7 mouse cellular contexts compared by ENCODE assay signal in the genomic region with DNA sequence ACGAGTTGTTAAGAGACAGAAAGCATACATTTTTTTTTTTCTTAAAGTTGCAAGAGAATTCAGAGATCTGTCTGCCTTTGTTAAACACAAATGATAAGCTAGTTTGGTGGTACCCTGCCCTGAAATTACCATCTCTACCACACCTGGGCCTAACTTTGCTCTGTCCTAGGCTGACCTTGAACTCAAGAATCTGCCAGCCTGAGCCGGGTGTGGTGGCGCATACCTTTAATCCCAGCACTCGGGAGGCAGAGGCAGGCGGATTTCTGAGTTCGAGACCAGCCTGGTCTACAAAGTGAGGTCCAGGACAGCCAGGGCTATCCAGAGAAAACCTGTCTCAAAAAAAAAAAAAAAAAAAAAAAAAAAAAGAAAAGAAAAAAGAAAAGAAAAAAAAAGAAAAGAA. TPM values are rescaled to one million over a fixed set of nuclear protein-coding genes. Genes with fewer than 3 reads are reported as not detected.
DNase-seq lines count a peak whose midpoint lies in the region; TF ChIP-seq lines count a peak whose summit lies in the region.
"Not testable (repeated sequence)": the region's sequence is repeated elsewhere in the genome, so short reads cannot be mapped to it uniquely, and the experiment has no call there.

No protein-coding gene starts in this region.

- not testable (repeated sequence) for H3K27me3 ChIP-seq in MEL (ENCODE audit: control insufficient read depth in 1 of 2, insufficient read depth in 2 of 2, low read length in 2 of 2)

- H3K9ac ChIP-seq in ES-E14 (ENCODE audit: insufficient read depth, low read depth, low read length, poor library complexity, severe bottlenecking); MEL (ENCODE audit: control insufficient read depth, low read depth, low read length, poor library complexity, severe bottlenecking): not testable (repeated sequence)

- peaks cover 7 to 21% of the 10 kb centered on the region in 2 experiments for H3K4me1 ChIP-seq in ES-E14 (ENCODE audit: control insufficient read depth in 2 of 2, insufficient read depth in 2 of 2, low read length in 2 of 2, poor library complexity in 1 of 2)
- H3K4me1 ChIP-seq in MEL (ENCODE audit: control insufficient read depth in 1 of 2, insufficient read depth in 2 of 2, low read length in 2 of 2); embryonic fibroblast, embryonic 13.5 days (ENCODE audit: control insufficient read depth, insufficient read depth, low read length): not testable (repeated sequence)

- TF ChIP-seq RAD21 in MEL (IDR thresholded peaks at IDR 0.05; ENCODE audit: low read depth, low read length), result not testable (repeated sequence)

- H3K4me3 ChIP-seq in ES-E14 (ENCODE audit: insufficient read depth in 1 of 2, low read depth in 1 of 2, low read length in 2 of 2, poor library complexity in 1 of 2, severe bottlenecking in 1 of 2); MEL (ENCODE audit: control insufficient read depth in 1 of 2, insufficient read depth in 1 of 2, low read depth in 2 of 2, low read length in 2 of 2); embryonic fibroblast, embryonic 13.5 days (ENCODE audit: insufficient read depth, low read length): not testable (repeated sequence)

- not testable (repeated sequence) for TF ChIP-seq EP300 in MEL (IDR thresholded peaks at IDR 0.05; ENCODE audit: low read depth in 1 of 2, low read length in 2 of 2)

- in situ Hi-C loops in ES-E14 (cut with MboI; ENCODE audit: low sequenced_read_pairs in 2 of 2, unreplicated experiment in 2 of 2), result not testable (repeated sequence)

- not testable (repeated sequence) for H3K9me3 ChIP-seq in ES-E14 (ENCODE audit: control insufficient read depth, insufficient read depth, low read depth, low read length); MEL (replicated peaks; ENCODE audit: insufficient read depth, low read length)

- not testable (repeated sequence) for H3K27ac ChIP-seq in ES-E14 (ENCODE audit: insufficient read depth, low read depth, low read length, poor library complexity, severe bottlenecking); MEL (ENCODE audit: control insufficient read depth, low read depth, low read length)
- H3K27ac ChIP-seq in embryonic fibroblast, embryonic 13.5 days (ENCODE audit: insufficient read depth, low read length), result 0 out of 2 replicates have a peak overlapping the region, but pooled peaks have one; percentile 4

- not testable (repeated sequence) for H3K36me3 ChIP-seq in ES-E14 (ENCODE audit: control insufficient read depth, insufficient read depth, low read length, poor library complexity, severe bottlenecking); MEL (ENCODE audit: control insufficient read depth in 1 of 2, insufficient read depth in 2 of 2, low read length in 2 of 2)

- not testable (repeated sequence) for TF ChIP-seq CTCF in MEL (IDR thresholded peaks at IDR 0.05 in 2 of 3, conservative IDR thresholded peaks at IDR 0.05 in 1 of 3; ENCODE audit: control insufficient read depth in 1 of 3, insufficient read depth in 1 of 3, low read depth in 2 of 3, low read length in 3 of 3, poor library complexity in 1 of 3, severe bottlenecking in 1 of 3); embryonic fibroblast, embryonic 13.5 days (IDR thresholded peaks at IDR 0.05; ENCODE audit: borderline replicate concordance, insufficient read depth, low read length)

- not testable (repeated sequence) for TF ChIP-seq POLR2A in MEL (IDR thresholded peaks at IDR 0.05; ENCODE audit: control insufficient read depth in 1 of 2, insufficient read depth in 1 of 2, low read depth in 1 of 2, low read length in 2 of 2, poor library complexity in 1 of 2); embryonic fibroblast, embryonic 13.5 days (IDR thresholded peaks at IDR 0.05; ENCODE audit: low read depth, low read length)

- DNase-seq in ES-CJ7 (ENCODE audit: low read depth, low spot score) (peak; percentile 77), R1 (ENCODE audit: low read depth, low spot score) (peak; percentile 58), ZHBTc4 (ENCODE audit: low read depth, low spot score) (peak; percentile 73)
- not testable (repeated sequence) for DNase-seq in ES-E14 (ENCODE audit: low read depth, low spot score); MEL (ENCODE audit: low read depth, low spot score)
- peak; percentile 2 for DNase-seq in heart, adult 11 months

- not testable (repeated sequence) for H3K79me2 ChIP-seq in MEL (ENCODE audit: control insufficient read depth, insufficient read depth, low read length, poor library complexity)

TF ChIP-seq in ES-E14, 5 proteins besides CTCF, POLR2A, EP300 and RAD21:
- TF ChIP-seq ZNF384 (IDR thresholded peaks at IDR 0.05; ENCODE audit: low read depth, low read length), result peak; percentile 76

TF ChIP-seq in MEL, 35 proteins besides CTCF, POLR2A, EP300 and RAD21:
- 0 out of 2 replicates have a peak, but pooled peaks have one; percentile 16 for TF ChIP-seq ZNF384 (IDR thresholded peaks at IDR 0.05; ENCODE audit: low read depth, low read length)

RNA-seq across cellular contexts. Expression of gene Sppl2a, which starts 16.3 kb away (rescaled TPM):
- 15.2 and 18.3 TPM in 2 replicates for total RNA-seq in ES-E14 (2012; rRNA removed)
- total RNA-seq in MEL (2012; rRNA removed), result 16.6 and 17.5 TPM in 2 replicates
- polyA plus RNA-seq in MEL (2012; ENCODE audit: insufficient read depth in 1 of 2, insufficient read length in 2 of 2, low read depth in 1 of 2, low replicate concordance in 2 of 2, missing spikeins in 1 of 2), result 10 to 100 TPM in 1 of 2 experiments, not detected in 1; 12.1 TPM
- 85.4 and 88.5 TPM in 2 replicates for polyA plus RNA-seq in embryonic fibroblast, embryonic 13.5 days (2011; ENCODE audit: insufficient read length, low read depth, missing spikeins)

RNA-seq across cellular contexts. Expression of gene Ap4e1, which starts 59.2 kb away (rescaled TPM):
- total RNA-seq in ES-E14 (2012; rRNA removed), result 11.4 and 14.4 TPM in 2 replicates
- total RNA-seq in MEL (2012; rRNA removed), result 9.4 and 10.5 TPM in 2 replicates
- 1 to 10 TPM in 1 of 2 experiments, not detected in 1; 9.4 TPM for polyA plus RNA-seq in MEL (2012; ENCODE audit: insufficient read depth in 1 of 2, insufficient read length in 2 of 2, low read depth in 1 of 2, low replicate concordance in 2 of 2, missing spikeins in 1 of 2)
- 16.0 and 16.9 TPM in 2 replicates for polyA plus RNA-seq in embryonic fibroblast, embryonic 13.5 days (2011; ENCODE audit: insufficient read length, low read depth, missing spikeins)
